Mouse (Mus musculus): ENCODE measurements around the gene Gm5965. TPM values are rescaled to one million over a fixed set of nuclear protein-coding genes. Genes with fewer than 3 reads are reported as not detected.
"Not testable (repeated sequence)": the region's sequence is repeated elsewhere in the genome, so short reads cannot be mapped to it uniquely, and the experiment has no call there.

Gene Gm5965
- polyA plus RNA-seq (2012; ENCODE audit: insufficient read depth, insufficient read length, missing spikeins), result not detected in 2 replicates

DNA sequence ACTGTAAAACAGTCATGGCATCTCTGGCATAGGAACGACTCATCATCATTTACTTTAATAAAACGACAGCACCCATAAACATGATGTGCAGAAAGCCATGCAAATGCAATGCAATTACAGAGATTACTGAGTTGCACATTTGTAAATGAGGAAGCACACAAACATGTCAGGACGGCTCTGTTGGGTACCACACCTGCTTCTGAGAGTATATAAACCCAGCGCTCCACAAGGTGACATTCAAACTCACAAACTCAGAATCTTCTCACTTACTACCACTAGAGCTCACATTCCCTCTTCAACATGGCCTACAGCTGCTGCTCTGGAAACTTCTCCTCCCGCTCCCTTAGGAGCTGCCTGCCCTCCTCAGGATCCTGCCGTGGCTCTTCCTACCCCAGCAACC, at the start of gene Gm5965:
TSS of gene Gm5965 (plus strand) at position 301 of the 400 bp plus-strand sequence.
- Histone ChIP-seq H3K4me1 (ENCODE audit: control insufficient read depth, insufficient read depth, insufficient read length, low read length) (no peaks in the 10 kb centered on the region), H3K27ac (replicated peaks; ENCODE audit: low read depth, low read length) (no peak within 1 kb of the TSS), H3K4me3 (ENCODE audit: insufficient read depth, low read depth, low read length) (no peak within 1 kb of the TSS)

DNA sequence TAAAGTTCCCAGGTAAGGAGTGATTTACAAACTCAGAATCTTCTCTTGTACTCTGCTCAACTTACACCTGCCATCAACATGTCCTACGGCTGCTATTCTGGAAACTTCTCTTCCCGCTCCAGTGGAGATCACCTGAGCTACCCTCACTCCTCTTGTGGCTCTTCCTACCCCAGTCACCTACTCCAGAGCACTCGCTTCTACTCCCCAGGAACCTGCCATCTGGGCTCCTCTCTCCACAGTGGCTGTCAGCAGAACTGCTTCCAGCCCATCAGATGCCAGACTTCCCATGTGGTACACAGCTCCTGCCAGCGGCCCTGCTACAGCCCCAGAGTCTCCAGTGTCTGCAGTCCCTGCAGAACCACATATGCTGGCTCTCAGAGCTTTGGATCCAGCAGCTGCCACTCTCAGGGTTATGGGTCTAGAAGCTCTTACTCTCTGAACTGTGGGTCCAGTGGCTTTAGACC, 48.9 kb upstream of the Gm5965 start, which contains the start of gene Krtap13-1:
TSS of gene Krtap13-1 (plus strand) at position 51 of the 464 bp plus-strand sequence.
- Histone ChIP-seq H3K4me1 (ENCODE audit: control insufficient read depth, insufficient read depth, insufficient read length, low read length) (no peaks in the 10 kb centered on the region), H3K27ac (replicated peaks; ENCODE audit: low read depth, low read length) (no peak within 1 kb of the TSS), H3K4me3 (ENCODE audit: insufficient read depth, low read depth, low read length) (no peak within 1 kb of the TSS)

DNA sequence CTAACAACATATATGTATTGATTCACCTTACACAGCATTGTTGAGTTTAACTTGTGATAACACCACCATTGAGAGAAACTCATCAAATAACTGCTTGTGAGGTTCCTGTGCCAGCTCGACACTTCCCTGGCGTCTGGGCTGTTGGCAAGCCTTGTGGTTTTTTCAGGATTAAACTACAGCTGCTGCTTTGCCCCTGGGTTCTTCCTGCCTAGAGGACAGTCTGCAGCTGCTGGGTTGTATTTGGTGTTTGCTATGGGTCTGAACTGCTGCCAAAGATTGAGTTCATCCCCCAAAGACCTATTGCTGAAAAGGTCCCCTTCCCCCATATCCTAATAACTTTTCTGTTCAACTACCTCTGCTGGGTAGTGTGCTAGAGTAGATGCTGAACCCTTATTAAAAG, 42.3 kb upstream of the Gm5965 start:
- Histone ChIP-seq H3K4me1 (ENCODE audit: control insufficient read depth, insufficient read depth, insufficient read length, low read length) (no peaks in the 10 kb centered on the region), H3K4me3 (ENCODE audit: insufficient read depth, low read depth, low read length) (no peak overlapping the region), H3K27ac (replicated peaks; ENCODE audit: low read depth, low read length) (no peak overlapping the region)

DNA sequence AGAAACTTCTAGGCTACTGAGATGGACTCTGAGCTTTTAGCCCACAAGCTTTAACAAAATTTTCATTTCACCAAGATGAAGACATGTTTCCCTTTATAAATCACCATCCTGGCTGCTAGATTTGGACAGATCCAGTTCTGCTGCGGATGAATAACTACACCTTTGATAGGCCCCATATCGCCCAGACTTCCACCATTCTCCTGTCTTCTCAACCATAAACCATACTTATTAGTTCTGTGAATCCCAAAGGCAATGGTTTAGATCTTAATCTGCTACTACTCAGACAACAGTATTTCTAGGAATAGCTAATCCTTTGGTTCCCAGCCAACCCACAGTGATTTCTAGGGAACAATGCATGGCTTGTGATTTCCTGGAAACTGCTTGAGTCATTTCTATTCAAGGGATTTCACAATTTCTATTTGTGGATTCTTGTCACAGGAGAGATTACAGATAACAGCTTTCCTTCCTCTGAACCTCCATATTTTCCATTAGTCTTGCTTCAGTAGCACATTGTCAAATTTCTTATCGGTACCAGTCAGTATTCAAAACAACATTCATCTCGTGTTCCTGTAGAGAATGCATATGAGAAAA, 32.9 kb upstream of the Gm5965 start:
- Histone ChIP-seq H3K4me3 (ENCODE audit: insufficient read depth, low read depth, low read length) (no peak overlapping the region), H3K4me1 (ENCODE audit: control insufficient read depth, insufficient read depth, insufficient read length, low read length) (no peaks in the 10 kb centered on the region), H3K27ac (replicated peaks; ENCODE audit: low read depth, low read length) (no peak overlapping the region)

DNA sequence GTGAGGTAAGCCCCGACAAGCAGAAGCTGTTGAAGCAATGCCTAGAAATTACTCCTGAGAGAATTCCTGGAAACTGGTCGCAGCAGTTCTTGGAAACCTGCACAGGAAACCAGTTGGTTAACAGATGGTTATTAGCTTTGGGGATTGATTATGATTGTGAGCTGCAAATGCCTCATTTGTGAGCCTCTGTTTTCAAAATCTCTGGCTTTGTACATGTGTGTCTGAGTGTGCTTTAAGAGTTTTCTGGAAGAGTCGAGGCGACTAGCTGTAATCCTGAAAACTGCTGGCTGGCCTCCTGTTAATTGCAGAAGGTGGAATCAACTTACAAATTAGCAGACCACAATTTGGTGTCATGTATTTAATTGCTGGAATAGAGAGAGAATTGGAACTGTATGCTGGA, 29.8 kb upstream of the Gm5965 start:
- Histone ChIP-seq H3K4me3 (ENCODE audit: insufficient read depth, low read depth, low read length) (no peak overlapping the region), H3K27ac (replicated peaks; ENCODE audit: low read depth, low read length) (no peak overlapping the region), H3K4me1 (ENCODE audit: control insufficient read depth, insufficient read depth, insufficient read length, low read length) (no peaks in the 10 kb centered on the region)

DNA sequence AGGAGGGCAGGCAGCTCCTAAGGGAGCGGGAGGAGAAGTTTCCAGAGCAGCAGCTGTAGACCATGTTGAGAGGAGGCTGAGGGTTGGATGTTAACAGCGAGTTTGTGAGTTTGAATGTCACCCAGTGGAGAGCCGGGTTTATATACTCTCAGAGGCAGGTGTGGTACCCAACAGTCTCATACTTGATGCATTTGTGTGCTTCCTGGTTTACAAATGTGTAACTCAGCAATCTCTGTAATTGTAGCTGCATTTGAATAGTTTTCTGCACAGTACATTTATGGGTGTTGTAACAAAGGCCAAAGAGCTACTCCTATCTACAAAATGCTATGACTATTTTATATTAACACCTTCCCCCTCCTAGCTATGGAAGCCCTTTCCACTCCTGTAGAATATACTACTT, 26.2 kb upstream of the Gm5965 start, which contains the start of gene Krtap13:
TSS of gene Krtap13 (minus strand) at position 101 of the 400 bp plus-strand sequence.
- not testable (repeated sequence) for H3K4me3 ChIP-seq (ENCODE audit: insufficient read depth, low read depth, low read length); H3K27ac ChIP-seq (replicated peaks; ENCODE audit: low read depth, low read length); H3K4me1 ChIP-seq (ENCODE audit: control insufficient read depth, insufficient read depth, insufficient read length, low read length)

DNA sequence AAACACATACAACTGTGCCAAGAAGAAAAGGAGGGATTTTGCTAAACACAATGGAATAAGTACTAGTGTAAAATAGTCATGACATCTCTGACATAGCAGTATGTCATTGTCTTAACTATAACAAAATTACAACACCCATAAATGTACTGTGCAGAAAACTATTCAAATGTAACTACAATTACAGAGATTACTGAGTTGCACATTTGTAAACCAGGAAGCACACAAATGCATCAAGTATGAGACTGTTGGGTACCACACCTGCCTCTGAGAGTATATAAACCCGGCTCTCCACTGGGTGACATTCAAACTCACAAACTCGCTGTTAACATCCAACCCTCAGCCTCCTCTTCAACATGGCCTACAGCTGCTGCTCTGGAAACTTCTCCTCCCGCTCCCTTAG, 19.1 kb upstream of the Gm5965 start, which contains the start of gene 2310034C09Rik:
TSS of gene 2310034C09Rik (plus strand) at position 301 of the 400 bp plus-strand sequence.
- H3K4me3 ChIP-seq (ENCODE audit: insufficient read depth, low read depth, low read length); H3K27ac ChIP-seq (replicated peaks; ENCODE audit: low read depth, low read length); H3K4me1 ChIP-seq (ENCODE audit: control insufficient read depth, insufficient read depth, insufficient read length, low read length): not testable (repeated sequence)

DNA sequence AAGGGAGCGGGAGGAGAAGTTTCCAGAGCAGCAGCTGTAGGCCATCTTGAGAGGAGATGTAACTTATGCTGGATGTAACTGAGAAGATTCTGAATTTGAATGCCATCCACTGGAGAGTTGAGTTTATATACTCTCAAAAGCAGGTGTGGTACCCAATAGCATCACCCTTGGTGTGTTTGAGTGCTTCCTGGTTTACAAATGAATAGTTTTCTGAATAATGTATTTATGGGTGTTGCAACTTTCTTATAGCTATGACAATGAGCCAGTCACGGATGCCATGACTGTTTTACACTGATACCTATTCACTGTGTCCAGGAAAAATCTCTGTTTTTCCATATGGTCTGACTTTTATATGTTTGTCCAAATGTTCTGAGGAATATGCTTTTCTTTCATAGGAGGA, 3.6 kb upstream of the Gm5965 start, which contains the start of gene 2310057N15Rik:
TSS of gene 2310057N15Rik (minus strand) at position 101 of the 400 bp plus-strand sequence.
- no peaks in the 10 kb centered on the region for H3K4me1 ChIP-seq (ENCODE audit: control insufficient read depth, insufficient read depth, insufficient read length, low read length)
- H3K27ac ChIP-seq (replicated peaks; ENCODE audit: low read depth, low read length), result no peak within 1 kb of the TSS
- no peak within 1 kb of the TSS for H3K4me3 ChIP-seq (ENCODE audit: insufficient read depth, low read depth, low read length)

DNA sequence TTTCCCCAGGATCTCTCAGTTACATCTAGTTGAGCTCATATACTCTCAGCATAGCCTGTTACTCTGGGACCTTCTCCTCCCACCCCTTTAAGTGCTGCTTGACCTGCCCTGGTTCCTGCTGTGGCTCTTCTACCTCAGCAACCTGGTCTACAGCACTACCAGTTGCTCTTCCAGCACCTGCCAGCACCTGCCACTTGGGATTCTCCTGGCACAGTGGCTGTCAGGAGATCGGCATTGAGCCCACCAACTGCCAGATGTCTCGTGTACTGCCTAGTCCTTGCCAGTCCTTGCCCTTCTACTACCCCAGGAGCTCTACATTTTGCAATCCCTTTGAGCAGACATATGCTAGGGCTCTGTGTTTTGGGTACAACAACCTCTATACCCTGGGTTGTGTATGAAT, 9.1 kb downstream of the Gm5965 start:
- H3K27ac ChIP-seq (replicated peaks; ENCODE audit: low read depth, low read length), result no peak overlapping the region
- no peak overlapping the region for H3K4me3 ChIP-seq (ENCODE audit: insufficient read depth, low read depth, low read length)
- no peaks in the 10 kb centered on the region for H3K4me1 ChIP-seq (ENCODE audit: control insufficient read depth, insufficient read depth, insufficient read length, low read length)

DNA sequence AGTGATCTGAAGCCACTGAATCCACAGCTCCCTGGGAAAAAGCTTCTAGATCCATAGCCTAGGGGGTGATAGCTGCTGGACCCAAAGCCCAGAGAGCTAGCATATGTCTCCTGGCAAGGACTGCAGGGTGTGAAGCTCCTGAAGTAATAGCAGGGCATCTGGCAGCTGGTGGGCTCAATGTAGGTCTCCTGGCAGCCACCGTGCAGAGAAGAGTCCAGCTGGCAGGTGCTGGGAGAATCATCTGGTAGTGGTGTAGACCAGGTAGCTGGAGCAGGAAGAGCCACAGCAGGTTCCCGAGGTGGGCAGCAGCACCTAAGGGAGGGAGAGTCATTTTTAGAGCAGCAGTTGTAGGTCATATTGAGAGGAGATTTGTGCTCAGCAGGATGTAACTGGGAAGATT, 34.1 kb downstream of the Gm5965 start, which contains the start of gene Gm20741:
TSS of gene Gm20741 (minus strand) at position 394 of the 400 bp plus-strand sequence.
- Histone ChIP-seq H3K4me3 (ENCODE audit: insufficient read depth, low read depth, low read length) (no peak within 1 kb of the TSS), H3K4me1 (ENCODE audit: control insufficient read depth, insufficient read depth, insufficient read length, low read length) (no peaks in the 10 kb centered on the region), H3K27ac (replicated peaks; ENCODE audit: low read depth, low read length) (no peak within 1 kb of the TSS)

DNA sequence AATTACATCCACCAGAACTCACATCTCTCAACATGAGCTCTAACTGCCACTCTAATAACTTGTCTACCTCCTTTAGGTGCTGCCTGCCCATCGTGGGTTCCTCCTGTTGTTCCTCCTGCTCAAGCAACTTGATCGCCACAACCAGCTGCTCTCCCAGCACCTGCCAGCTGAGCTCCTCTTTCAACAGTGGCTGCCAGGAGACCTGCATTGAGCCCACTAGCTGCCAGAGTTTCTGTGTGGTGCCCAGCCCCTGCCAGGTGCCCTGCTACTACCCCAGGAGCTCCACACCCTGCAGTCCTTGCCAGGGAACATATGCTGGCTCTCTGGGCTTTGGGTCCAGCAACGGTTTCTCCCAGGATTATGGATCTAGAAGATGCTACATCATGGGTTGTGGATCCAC, 42.4 kb downstream of the Gm5965 start, which contains the start of gene Krtap15:
TSS of gene Krtap15 (plus strand) at position 150 of the 400 bp plus-strand sequence.
- no peaks in the 10 kb centered on the region for H3K4me1 ChIP-seq (ENCODE audit: control insufficient read depth, insufficient read depth, insufficient read length, low read length)
- H3K4me3 ChIP-seq (ENCODE audit: insufficient read depth, low read depth, low read length), result no peak within 1 kb of the TSS
- H3K27ac ChIP-seq (replicated peaks; ENCODE audit: low read depth, low read length), result no peak within 1 kb of the TSS

DNA sequence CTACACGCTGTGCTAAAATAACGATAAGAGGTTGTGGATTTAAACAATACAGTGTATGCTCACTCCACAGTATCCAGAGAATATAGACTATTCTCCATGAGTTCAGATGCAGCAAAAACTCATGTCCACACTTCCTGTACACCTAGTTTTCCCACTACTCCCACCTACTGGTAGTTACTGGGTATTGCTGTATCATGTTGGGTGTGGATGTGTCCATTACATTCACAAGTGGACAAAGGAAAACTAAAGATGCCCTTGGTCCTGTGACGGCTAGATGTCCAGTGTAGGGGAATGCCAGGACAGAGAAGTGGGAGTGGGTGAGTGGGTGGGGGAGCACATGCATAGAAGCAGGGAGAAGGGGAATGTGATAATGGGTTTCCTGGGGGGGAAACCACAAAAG, 46.0 kb downstream of the Gm5965 start:
- Histone ChIP-seq H3K4me3 (ENCODE audit: insufficient read depth, low read depth, low read length) (no peak overlapping the region), H3K4me1 (ENCODE audit: control insufficient read depth, insufficient read depth, insufficient read length, low read length) (no peaks in the 10 kb centered on the region), H3K27ac (replicated peaks; ENCODE audit: low read depth, low read length) (no peak overlapping the region)

DNA sequence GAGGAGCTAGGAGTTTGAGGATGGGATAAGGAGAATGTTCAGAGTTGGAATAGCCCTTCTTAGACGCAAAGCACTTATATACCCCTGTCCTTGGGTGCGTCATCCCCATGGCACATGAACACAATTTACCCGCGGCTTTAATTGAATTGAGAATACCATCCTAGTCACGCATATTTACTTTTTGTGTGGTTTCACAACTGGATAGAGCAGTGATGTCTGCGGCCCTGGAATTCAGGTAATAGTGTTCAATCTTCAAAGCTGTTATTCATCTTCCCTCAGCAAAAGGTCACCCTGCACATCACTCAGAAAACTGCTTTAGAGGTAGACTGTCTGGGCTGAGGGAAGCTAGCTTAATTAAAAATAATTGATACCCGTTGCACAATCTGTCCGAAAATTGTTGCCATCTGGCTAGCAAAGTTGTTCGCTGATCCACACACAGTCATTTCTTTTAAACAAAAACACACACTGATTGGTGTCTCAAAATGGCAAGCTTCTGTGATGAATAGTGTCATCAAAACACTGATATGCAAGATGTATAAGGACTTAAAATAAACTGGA, 48.5 kb downstream of the Gm5965 start, which contains the start of gene Krtap14:
TSS of gene Krtap14 (minus strand) at position 51 of the 558 bp plus-strand sequence.
- no peak within 1 kb of the TSS for H3K27ac ChIP-seq (replicated peaks; ENCODE audit: low read depth, low read length)
- H3K4me3 ChIP-seq (ENCODE audit: insufficient read depth, low read depth, low read length), result no peak within 1 kb of the TSS
- no peaks in the 10 kb centered on the region for H3K4me1 ChIP-seq (ENCODE audit: control insufficient read depth, insufficient read depth, insufficient read length, low read length)

DNA sequence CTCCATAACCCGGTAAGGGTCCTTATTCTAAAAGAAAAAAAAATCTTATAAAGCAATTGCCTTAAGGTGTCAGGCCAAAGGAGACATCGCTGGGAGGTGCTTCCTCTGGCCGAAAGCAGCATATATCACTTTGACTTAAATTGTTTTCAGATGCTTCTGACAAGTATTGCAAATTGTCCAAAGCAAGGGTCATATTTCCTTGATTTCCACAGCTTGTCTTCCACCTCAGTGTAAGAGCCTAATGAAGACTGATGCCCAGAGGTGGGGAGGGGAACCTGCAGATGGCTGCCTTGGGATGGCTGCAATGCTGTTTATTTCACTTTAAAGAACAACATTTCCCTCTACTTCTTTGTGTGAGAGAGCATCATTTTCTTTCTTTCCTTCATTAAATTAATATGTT, 49.3 kb downstream of the Gm5965 start:
- H3K4me3 ChIP-seq (ENCODE audit: insufficient read depth, low read depth, low read length), result no peak overlapping the region
- H3K27ac ChIP-seq (replicated peaks; ENCODE audit: low read depth, low read length), result no peak overlapping the region
- no peaks in the 10 kb centered on the region for H3K4me1 ChIP-seq (ENCODE audit: control insufficient read depth, insufficient read depth, insufficient read length, low read length)

All from brown adipose tissue, adult 24 weeks (tissue).